Mouse (Mus musculus): ENCODE measurements at regions not wholly inside any gene's neighbourhood (a gene's known extent, or its start where the extent isn't known, plus 50 kb on each side); places are given as distances from the start of the nearest gene placed in this dataset.

GRCm38 (mm10) chr8:11134562-11134961 is 126.3 kb upstream of the Irs2 start:
- Histone ChIP-seq H3K36me3 (ENCODE audit: control insufficient read depth, insufficient read depth, low read length) (no peaks in the 10 kb centered on the region), H3K4me3 (ENCODE audit: insufficient read depth, low read depth, low read length) (no peak overlapping the region), H3K79me2 (ENCODE audit: control insufficient read depth, insufficient read depth, low read length) (no peaks in the 10 kb centered on the region), H3K9ac (ENCODE audit: low read depth, low read length) (no peak overlapping the region), H3K4me1 (ENCODE audit: control insufficient read depth, insufficient read depth, low read length) (no peaks in the 10 kb centered on the region), H3K27ac (replicated peaks; ENCODE audit: insufficient read depth, low read depth, low read length) (no peak overlapping the region), H3K27me3 (ENCODE audit: control insufficient read depth, insufficient read depth, low read length) (0 out of 2 replicates have a peak, but pooled peaks cover 9% of the 10 kb centered on the region)
- TF ChIP-seq POLR2A (IDR thresholded peaks at IDR 0.05; ENCODE audit: extremely low read depth, insufficient read depth, low read length) (no peak), CTCF (IDR thresholded peaks at IDR 0.05; ENCODE audit: low read depth, low read length) (no peak)
- no peak for DNase-seq (ENCODE audit: extremely low read depth, low read depth, low spot score)
- 73% methylated on average over 4 of the region's 4 CpGs for WGBS

- Histone ChIP-seq H3K36me3 (ENCODE audit: control insufficient read depth, insufficient read depth, low read length) (no peaks in the 10 kb centered on the region), H3K27ac (replicated peaks; ENCODE audit: insufficient read depth, low read depth, low read length) (no peak overlapping the region), H3K27me3 (ENCODE audit: control insufficient read depth, insufficient read depth, low read length) (no peaks in the 10 kb centered on the region), H3K9ac (ENCODE audit: low read depth, low read length) (no peak overlapping the region), H3K79me2 (ENCODE audit: control insufficient read depth, insufficient read depth, low read length) (no peaks in the 10 kb centered on the region), H3K4me1 (ENCODE audit: control insufficient read depth, insufficient read depth, low read length) (no peaks in the 10 kb centered on the region), H3K4me3 (ENCODE audit: insufficient read depth, low read depth, low read length) (no peak overlapping the region)
- no peak for TF ChIP-seq CTCF (IDR thresholded peaks at IDR 0.05; ENCODE audit: low read depth, low read length)
- TF ChIP-seq POLR2A (IDR thresholded peaks at IDR 0.05; ENCODE audit: extremely low read depth, insufficient read depth, low read length) = no peak
- WGBS = 77% methylated on average over 5 of the region's 5 CpGs
- no peak for DNase-seq (ENCODE audit: extremely low read depth, low read depth, low spot score)
Measured at GRCm38 (mm10) chr8:11119030-11119634, 110.9 kb upstream of the Irs2 start.

- Histone ChIP-seq H3K9ac (ENCODE audit: low read depth, low read length) (no peak overlapping the region), H3K36me3 (ENCODE audit: control insufficient read depth, insufficient read depth, low read length) (no peaks in the 10 kb centered on the region), H3K27me3 (ENCODE audit: control insufficient read depth, insufficient read depth, low read length) (no peaks in the 10 kb centered on the region), H3K4me3 (ENCODE audit: insufficient read depth, low read depth, low read length) (no peak overlapping the region), H3K4me1 (ENCODE audit: control insufficient read depth, insufficient read depth, low read length) (no peaks in the 10 kb centered on the region), H3K79me2 (ENCODE audit: control insufficient read depth, insufficient read depth, low read length) (no peaks in the 10 kb centered on the region), H3K27ac (replicated peaks; ENCODE audit: insufficient read depth, low read depth, low read length) (no peak overlapping the region)
- WGBS = 54% methylated on average over 5 of the region's 5 CpGs
- DNase-seq (ENCODE audit: extremely low read depth, low read depth, low spot score) = no peak
- TF ChIP-seq POLR2A (IDR thresholded peaks at IDR 0.05; ENCODE audit: extremely low read depth, insufficient read depth, low read length) = no peak
- no peak for TF ChIP-seq CTCF (IDR thresholded peaks at IDR 0.05; ENCODE audit: low read depth, low read length)
Measured at GRCm38 (mm10) chr8:11116534-11116933, 108.3 kb upstream of the Irs2 start.

GRCm38 (mm10) chr8:11115210-11115609 is 107.0 kb upstream of the Irs2 start:
- H3K9ac ChIP-seq (ENCODE audit: low read depth, low read length) = no peak overlapping the region
- WGBS = 59% methylated on average over 6 of the region's 6 CpGs
- TF ChIP-seq CTCF (IDR thresholded peaks at IDR 0.05; ENCODE audit: low read depth, low read length) (no peak), POLR2A (IDR thresholded peaks at IDR 0.05; ENCODE audit: extremely low read depth, insufficient read depth, low read length) (no peak)

GRCm38 (mm10) chr8:11114531-11114930 is 106.3 kb upstream of the Irs2 start:
- no peak for DNase-seq (ENCODE audit: extremely low read depth, low read depth, low spot score)
- Histone ChIP-seq H3K27ac (replicated peaks; ENCODE audit: insufficient read depth, low read depth, low read length) (no peak overlapping the region), H3K36me3 (ENCODE audit: control insufficient read depth, insufficient read depth, low read length) (no peaks in the 10 kb centered on the region), H3K4me3 (ENCODE audit: insufficient read depth, low read depth, low read length) (no peak overlapping the region), H3K4me1 (ENCODE audit: control insufficient read depth, insufficient read depth, low read length) (no peaks in the 10 kb centered on the region), H3K27me3 (ENCODE audit: control insufficient read depth, insufficient read depth, low read length) (no peaks in the 10 kb centered on the region), H3K9ac (ENCODE audit: low read depth, low read length) (no peak overlapping the region), H3K79me2 (ENCODE audit: control insufficient read depth, insufficient read depth, low read length) (no peaks in the 10 kb centered on the region)
- no peak for TF ChIP-seq CTCF (IDR thresholded peaks at IDR 0.05; ENCODE audit: low read depth, low read length)
- no peak for TF ChIP-seq POLR2A (IDR thresholded peaks at IDR 0.05; ENCODE audit: extremely low read depth, insufficient read depth, low read length)
- WGBS = 71% methylated on average over 8 of the region's 8 CpGs

More at GRCm38 (mm10) chr8:11115210-11115609, 107.0 kb upstream of the Irs2 start:
- no peak for DNase-seq (ENCODE audit: extremely low read depth, low read depth, low spot score)
- H3K36me3 ChIP-seq (ENCODE audit: control insufficient read depth, insufficient read depth, low read length) = no peaks in the 10 kb centered on the region
- H3K4me3 ChIP-seq (ENCODE audit: insufficient read depth, low read depth, low read length) = no peak overlapping the region
- H3K4me1 ChIP-seq (ENCODE audit: control insufficient read depth, insufficient read depth, low read length) = no peaks in the 10 kb centered on the region
- no peak overlapping the region for H3K27ac ChIP-seq (replicated peaks; ENCODE audit: insufficient read depth, low read depth, low read length)
- no peaks in the 10 kb centered on the region for H3K79me2 ChIP-seq (ENCODE audit: control insufficient read depth, insufficient read depth, low read length)
- no peaks in the 10 kb centered on the region for H3K27me3 ChIP-seq (ENCODE audit: control insufficient read depth, insufficient read depth, low read length)

- Histone ChIP-seq H3K4me3 (ENCODE audit: insufficient read depth, low read depth, low read length) (no peak overlapping the region), H3K36me3 (ENCODE audit: control insufficient read depth, insufficient read depth, low read length) (no peaks in the 10 kb centered on the region), H3K27ac (replicated peaks; ENCODE audit: insufficient read depth, low read depth, low read length) (no peak overlapping the region), H3K27me3 (ENCODE audit: control insufficient read depth, insufficient read depth, low read length) (no peaks in the 10 kb centered on the region), H3K79me2 (ENCODE audit: control insufficient read depth, insufficient read depth, low read length) (no peaks in the 10 kb centered on the region), H3K4me1 (ENCODE audit: control insufficient read depth, insufficient read depth, low read length) (no peaks in the 10 kb centered on the region), H3K9ac (ENCODE audit: low read depth, low read length) (no peak overlapping the region)
- TF ChIP-seq POLR2A (IDR thresholded peaks at IDR 0.05; ENCODE audit: extremely low read depth, insufficient read depth, low read length) = no peak
- no peak for TF ChIP-seq CTCF (IDR thresholded peaks at IDR 0.05; ENCODE audit: low read depth, low read length)
- 51% methylated on average over 7 of the region's 7 CpGs for WGBS
- DNase-seq (ENCODE audit: extremely low read depth, low read depth, low spot score) = no peak
Measured at GRCm38 (mm10) chr8:11112908-11113532, 104.8 kb upstream of the Irs2 start.

All from liver, adult 2 months (tissue).